Mouse (Mus musculus): ENCODE data around the gene Bche. TPM values are rescaled to one million over a fixed set of nuclear protein-coding genes. Genes with fewer than 3 reads are reported as not detected.

Gene Bche
- polyA plus RNA-seq (2014; fragmentation: Illumina TruSeq; extraction: RNeasy Lipid Tissue Mini Kit (QIAGEN cat#74804); ENCODE audit: low read depth, low replicate concordance) = 84.2 TPM

DNA sequence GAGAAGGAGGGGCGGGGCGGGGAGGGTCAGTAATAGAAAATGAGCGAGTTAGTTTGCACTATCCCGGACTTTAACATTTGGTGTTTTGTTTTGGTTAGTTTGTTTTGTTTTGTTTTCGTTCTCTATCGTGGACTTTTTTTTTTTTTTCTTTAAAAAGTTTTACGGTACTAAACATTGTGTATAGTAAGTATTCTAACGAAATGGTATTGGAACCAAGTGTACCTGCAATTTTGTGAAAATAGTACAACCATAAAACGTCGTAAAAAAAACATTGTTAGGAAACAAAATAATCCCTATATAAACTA is at the start of gene Bche:
Gene Bche, minus strand, starts transcription at position 6 of the 305 bp plus-strand sequence.

Data from sigmoid colon, adult 10 weeks (tissue).